Comparison of ENCODE assay signal across 13 mouse cellular contexts in the genomic region with DNA sequence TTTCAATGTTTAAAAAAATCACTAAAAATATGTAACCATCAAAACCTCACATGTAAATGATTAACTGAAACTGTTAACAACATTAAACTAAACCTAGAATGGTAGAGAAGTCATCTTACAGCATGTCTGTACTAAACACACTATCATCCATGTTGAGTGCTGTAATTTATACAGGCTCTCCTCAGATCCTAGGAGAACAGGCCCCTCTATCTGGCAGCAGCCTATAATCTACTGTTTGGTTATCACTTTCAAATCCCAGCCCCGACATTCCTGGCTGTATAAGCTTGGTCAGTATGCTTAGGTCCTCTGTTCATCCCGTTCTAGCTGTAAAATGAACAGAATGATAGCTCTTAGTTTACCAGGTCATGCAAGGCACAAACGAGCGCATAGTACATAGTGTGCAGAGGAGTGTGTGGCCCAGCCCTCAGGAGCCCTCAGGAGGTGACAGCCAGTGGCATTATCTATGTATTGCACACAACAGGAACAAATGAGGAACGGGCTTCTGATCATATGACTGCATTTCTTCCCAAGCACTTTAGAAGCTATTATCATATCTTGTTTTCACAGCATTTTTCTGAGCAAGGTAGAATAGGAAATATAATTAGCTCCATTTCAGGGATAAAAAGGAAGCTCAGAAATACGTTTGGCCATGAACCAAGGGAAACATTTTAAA. TPM values are rescaled to one million over a fixed set of nuclear protein-coding genes. Genes with fewer than 3 reads are reported as not detected.
DNase-seq lines count a peak whose midpoint lies in the region; ATAC-seq and TF ChIP-seq lines count a peak whose summit lies in the region.
"Had no signal": no experiment of that assay in that cellular context is flagged by ENCODE, and none has a peak within 500 bp of the region (broad histone marks: within the 10 kb centered on the region; RNA-seq: fewer than 3 reads in every experiment).

No protein-coding gene starts in this region.

- no peak for TF ChIP-seq CTCF in forebrain, postnatal 0 days (IDR thresholded peaks at IDR 0.05; ENCODE audit: low read depth)

- no peak overlapping the region for H3K4me2 ChIP-seq in forebrain, embryonic 16.5 days (ENCODE audit: low read length)
- no peak overlapping the region for H3K4me2 ChIP-seq in forebrain, postnatal 0 days (ENCODE audit: low read depth)
- H3K4me2 ChIP-seq in midbrain, embryonic 16.5 days (ENCODE audit: low read length): no peak overlapping the region
- H3K4me2 ChIP-seq: heart, embryonic 15.5 days had no signal

- peak; percentile 40; the same call in 1 of the 2 replicates for ATAC-seq in forebrain, embryonic 16.5 days
- ATAC-seq in forebrain, postnatal 0 days: no peak
- ATAC-seq in midbrain, embryonic 16.5 days: peak; percentile 68; the same call in 1 of the 2 replicates
- ATAC-seq in megakaryocyte-erythroid progenitor cell, adult 5-6 weeks (replicated peaks; ENCODE audit: low FRiP score, low TSS enrichment, poor library complexity, severe bottlenecking): peak; percentile 100

- no peaks in the 10 kb centered on the region for H3K9me3 ChIP-seq in forebrain, embryonic 16.5 days (ENCODE audit: control insufficient read depth, low read length)
- no peaks in the 10 kb centered on the region for H3K9me3 ChIP-seq in forebrain, postnatal 0 days (ENCODE audit: low read length)
- H3K9me3 ChIP-seq in midbrain, embryonic 16.5 days (replicated peaks; ENCODE audit: control insufficient read depth, low read length, poor library complexity, severe bottlenecking): no peaks in the 10 kb centered on the region
- H3K9me3 ChIP-seq in midbrain, embryonic 10.5 days (replicated peaks): no peaks in the 10 kb centered on the region
- H3K9me3 ChIP-seq: heart, embryonic 15.5 days; hindbrain, embryonic 10.5 days had no signal

- no peaks in the 10 kb centered on the region for H3K27me3 ChIP-seq in forebrain, embryonic 16.5 days (replicated peaks; ENCODE audit: control insufficient read depth, insufficient read depth, low read length)
- no peaks in the 10 kb centered on the region for H3K27me3 ChIP-seq in forebrain, postnatal 0 days (ENCODE audit: insufficient read depth, low read length)
- no peaks in the 10 kb centered on the region for H3K27me3 ChIP-seq in midbrain, embryonic 16.5 days (ENCODE audit: control insufficient read depth, insufficient read depth, low read depth, low read length)
- no peaks in the 10 kb centered on the region for H3K27me3 ChIP-seq in midbrain, embryonic 10.5 days (ENCODE audit: low read depth, poor library complexity, severe bottlenecking)
- H3K27me3 ChIP-seq: heart, embryonic 15.5 days had no signal

- H3K9ac ChIP-seq in forebrain, embryonic 16.5 days (replicated peaks; ENCODE audit: low read depth, low read length): no peak overlapping the region
- no peak overlapping the region for H3K9ac ChIP-seq in forebrain, postnatal 0 days
- H3K9ac ChIP-seq in midbrain, embryonic 16.5 days (ENCODE audit: low read depth, low read length): no peak overlapping the region
- H3K9ac ChIP-seq: heart, embryonic 15.5 days had no signal

- no peak for DNase-seq in forebrain, postnatal 0 days
- no peak for DNase-seq in midbrain, embryonic 10.5 days (ENCODE audit: low spot score)
- DNase-seq in liver: peak; percentile 47
- DNase-seq in urinary bladder, postnatal 25 days (ENCODE audit: low spot score): no peak
- DNase-seq in kidney, postnatal 4 days: no peak
- DNase-seq: cerebellum, adult 9-10 months; kidney, adult 18-20 months; kidney, postnatal 14 days had no signal

- WGBS in forebrain, embryonic 16.5 days: 81% methylated on average over 6 of the region's 6 CpGs
- WGBS in forebrain, postnatal 0 days: 83% methylated on average over 6 of the region's 6 CpGs
- 73% methylated on average over 6 of the region's 6 CpGs for whole genome bisulfite sequencing in midbrain, embryonic 16.5 days
- WGBS in midbrain, embryonic 10.5 days: 92% methylated on average over 6 of the region's 6 CpGs

- H3K4me1 ChIP-seq in forebrain, embryonic 16.5 days (replicated peaks; ENCODE audit: control insufficient read depth, insufficient read depth, low read length): no peaks in the 10 kb centered on the region
- no peaks in the 10 kb centered on the region for H3K4me1 ChIP-seq in forebrain, postnatal 0 days (ENCODE audit: insufficient read depth)
- H3K4me1 ChIP-seq in midbrain, embryonic 16.5 days (ENCODE audit: control insufficient read depth, insufficient read depth, low read length): no peaks in the 10 kb centered on the region
- H3K4me1 ChIP-seq in midbrain, embryonic 10.5 days: no peaks in the 10 kb centered on the region
- H3K4me1 ChIP-seq: hindbrain, embryonic 10.5 days had no signal

- no peak overlapping the region for H3K4me3 ChIP-seq in forebrain, embryonic 16.5 days (replicated peaks; ENCODE audit: low read length)
- H3K4me3 ChIP-seq in forebrain, postnatal 0 days (ENCODE audit: low read depth, low read length): no peak overlapping the region
- H3K4me3 ChIP-seq in midbrain, embryonic 16.5 days (ENCODE audit: low read depth, low read length): no peak overlapping the region
- H3K4me3 ChIP-seq in midbrain, embryonic 10.5 days: no peak overlapping the region
- H3K4me3 ChIP-seq: heart, embryonic 15.5 days; hindbrain, embryonic 10.5 days had no signal

- H3K27ac ChIP-seq in forebrain, embryonic 16.5 days (ENCODE audit: low read length): no peak overlapping the region
- no peak overlapping the region for H3K27ac ChIP-seq in forebrain, postnatal 0 days (ENCODE audit: low read depth, low read length)
- peak overlapping the region; percentile 28; the same call in 1 of the 2 replicates for H3K27ac ChIP-seq in midbrain, embryonic 16.5 days (ENCODE audit: low read length)
- H3K27ac ChIP-seq in midbrain, embryonic 10.5 days (replicated peaks): no peak overlapping the region
- H3K27ac ChIP-seq: heart, embryonic 15.5 days; hindbrain, embryonic 10.5 days had no signal

- 0 out of 2 replicates have a peak, but pooled peaks cover 4% of the 10 kb centered on the region for H3K36me3 ChIP-seq in forebrain, embryonic 16.5 days (ENCODE audit: control insufficient read depth, insufficient read depth)
- H3K36me3 ChIP-seq in forebrain, postnatal 0 days (ENCODE audit: insufficient read depth): peaks cover 6% of the 10 kb centered on the region
- 0 out of 2 replicates have a peak, but pooled peaks cover 4% of the 10 kb centered on the region for H3K36me3 ChIP-seq in midbrain, embryonic 16.5 days (ENCODE audit: control insufficient read depth, insufficient read depth, low read length)
- H3K36me3 ChIP-seq in midbrain, embryonic 10.5 days: peaks cover 39% of the 10 kb centered on the region

RNA-seq across cellular contexts. Expression of gene Zmynd11, which starts 51.5 kb away (rescaled TPM):
- 198 and 210 TPM in 2 replicates for polyA plus RNA-seq in forebrain, embryonic 16.5 days (2015; fragmentation: Nextera tagmentation; extraction: Ambion mirVana)
- total RNA-seq in forebrain, postnatal 0 days (2014; rRNA removed): 237 and 240 TPM in 2 replicates
- polyA plus RNA-seq in forebrain, postnatal 0 days (2015; fragmentation: Nextera tagmentation; extraction: Ambion mirVana): 116 and 157 TPM in 2 replicates
- polyA plus RNA-seq in midbrain, embryonic 16.5 days (2015; fragmentation: Nextera tagmentation; extraction: Ambion mirVana): 185 and 188 TPM in 2 replicates
- polyA plus RNA-seq in midbrain, embryonic 10.5 days (2016; fragmentation: Nextera tagmentation; extraction: Ambion mirVana): 104 and 111 TPM in 2 replicates
- 49.2 and 51.5 TPM in 2 replicates for total RNA-seq in megakaryocyte-erythroid progenitor cell, adult 5-6 weeks (2014; fragmentation: Nextera tagmentation)
- total RNA-seq in megakaryocyte-erythroid progenitor cell, adult 5-6 weeks (2017): 51.1 and 84.8 TPM in 2 replicates
